Mouse (Mus musculus) spleen, postnatal 14 days (tissue): Measurements from ENCODE around the gene Actn1.

Experiments
- DNase-seq, 2 experiments: peaks; one replicate each; pipeline ENCODE4 v3.0.0; 2021 to 2022; ENCODE audit warnings: low spot score in 2 of 2

Actn1 gene

DNA sequence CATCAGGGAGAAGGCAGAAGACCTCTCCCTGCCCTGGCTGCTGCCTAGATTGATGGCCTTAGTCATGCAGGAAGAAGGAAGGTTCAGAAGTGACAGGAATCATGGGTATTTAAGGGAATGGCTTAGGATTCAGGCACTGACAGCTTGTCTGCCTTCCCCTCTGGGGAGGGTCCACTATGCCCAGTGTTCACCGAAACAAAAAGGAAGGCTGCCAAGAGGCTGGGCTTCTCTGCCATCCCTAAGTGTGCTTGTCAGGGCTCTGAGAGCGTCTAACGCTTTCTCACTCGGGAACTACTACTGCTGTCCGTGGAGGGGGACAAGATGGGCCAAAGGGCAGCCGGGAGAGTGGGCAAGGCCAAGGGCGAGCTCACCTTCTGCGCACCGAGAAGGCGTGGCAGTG, 69.3 kb downstream of the Actn1 start:
- DNase-seq: no peak

- DNase-seq: no peak
Observed at GRCm38 (mm10) chr12:80184041-80184440, 76.1 kb downstream of the Actn1 start.

DNA sequence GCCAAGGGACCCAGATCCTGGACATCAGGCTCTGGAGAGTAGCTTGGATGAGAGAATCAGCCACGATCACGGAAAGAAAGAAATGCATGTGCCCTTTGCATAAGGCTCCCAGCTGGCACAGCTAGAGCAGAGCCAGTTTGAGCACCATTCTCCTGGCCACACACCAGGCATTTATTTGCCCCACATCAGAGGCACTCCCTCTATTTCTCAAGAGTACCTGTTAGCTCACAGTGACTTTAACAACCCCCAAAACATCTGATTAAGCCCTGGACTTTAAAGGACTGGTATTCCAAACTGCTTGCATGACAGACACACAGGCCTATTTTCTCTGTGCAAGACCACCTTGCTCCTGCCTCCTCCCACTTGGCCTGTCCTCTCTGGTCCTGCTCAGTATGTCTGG, 78.3 kb downstream of the Actn1 start:
- no peak for DNase-seq

DNA sequence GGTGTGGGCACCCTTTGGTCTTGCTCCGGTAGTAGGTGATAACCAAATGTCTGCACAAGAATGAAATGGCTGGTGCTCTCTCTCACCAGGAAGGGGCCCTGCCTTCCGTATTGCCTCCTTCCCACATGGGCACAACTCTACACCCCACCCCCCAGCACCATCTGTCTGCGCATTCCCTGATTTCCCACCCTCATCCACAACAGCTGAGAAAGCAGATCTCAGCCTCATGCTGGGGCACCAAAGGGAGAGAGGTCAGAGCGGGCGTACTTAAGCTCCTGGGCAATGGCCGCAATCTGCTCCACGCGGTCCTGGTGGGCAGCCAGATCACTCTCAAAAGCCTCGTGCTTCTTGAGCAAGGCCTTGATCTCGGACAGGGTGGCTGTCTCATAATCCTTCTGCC, 82.1 kb downstream of the Actn1 start:
- no peak for DNase-seq

DNA sequence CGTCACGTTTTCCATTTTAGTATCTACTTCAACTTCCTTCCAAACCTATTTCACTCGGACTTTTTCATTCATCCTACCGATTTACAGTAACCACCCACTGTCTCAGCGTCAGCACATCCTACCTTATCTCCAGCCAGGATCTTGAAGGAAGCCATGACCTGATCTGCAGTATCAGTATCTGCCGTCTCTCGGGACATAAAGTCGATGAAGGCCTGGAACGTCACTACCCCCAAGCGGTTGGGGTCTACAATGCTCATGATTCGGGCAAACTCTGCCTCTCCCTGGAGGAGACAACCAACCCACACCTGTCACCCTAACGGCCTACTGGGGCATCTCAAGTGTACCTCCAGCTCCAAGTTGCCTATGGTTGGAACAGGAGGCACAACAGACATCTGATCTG, 91.4 kb downstream of the Actn1 start:
- DNase-seq: no peak

GRCm38 (mm10) chr12:80168178-80168686, 91.9 kb downstream of the Actn1 start:
- peak; percentile 51 to 59 for DNase-seq

DNA sequence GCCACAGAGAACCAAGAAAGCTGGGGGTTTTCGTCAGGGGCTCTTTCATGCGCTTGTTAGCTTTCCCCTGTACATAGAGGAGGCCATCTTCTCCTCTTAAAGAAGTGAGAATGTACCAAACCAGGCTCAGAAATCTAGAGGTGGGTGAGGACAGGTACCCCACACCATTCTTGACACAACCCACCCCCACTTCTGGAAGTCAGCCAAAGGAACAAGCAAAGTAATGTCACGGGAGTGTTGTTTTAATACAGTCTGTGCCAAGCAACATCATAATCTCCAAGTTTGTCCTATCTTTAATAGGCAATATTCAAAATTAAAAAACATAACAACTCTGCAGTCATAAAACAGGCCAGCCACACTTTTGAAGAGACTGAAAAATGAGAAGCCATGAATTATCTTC, 92.8 kb downstream of the Actn1 start:
- DNase-seq: no peak

- no peak for DNase-seq
Observed at GRCm38 (mm10) chr12:80166651-80167050, 93.5 kb downstream of the Actn1 start.

DNA sequence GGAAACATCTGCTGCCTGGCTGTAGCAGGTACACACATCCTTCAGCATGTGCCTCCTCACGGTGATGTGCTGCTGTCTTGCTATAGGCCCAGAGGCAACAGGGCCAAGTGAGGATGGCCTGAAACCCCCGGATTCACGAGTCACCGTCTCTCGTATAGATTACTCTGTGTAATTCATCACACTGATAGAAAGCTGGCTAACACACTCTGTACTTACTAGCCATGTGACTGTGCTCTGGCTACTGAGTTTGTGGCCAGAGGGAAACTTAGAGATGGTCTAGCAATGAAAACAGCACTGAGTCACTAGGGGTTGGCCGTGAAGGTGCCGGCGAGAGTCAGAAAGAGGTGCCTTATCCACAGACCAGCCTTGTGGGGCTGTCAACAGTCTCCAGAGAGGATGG, 95.6 kb downstream of the Actn1 start:
- no peak for DNase-seq

DNA sequence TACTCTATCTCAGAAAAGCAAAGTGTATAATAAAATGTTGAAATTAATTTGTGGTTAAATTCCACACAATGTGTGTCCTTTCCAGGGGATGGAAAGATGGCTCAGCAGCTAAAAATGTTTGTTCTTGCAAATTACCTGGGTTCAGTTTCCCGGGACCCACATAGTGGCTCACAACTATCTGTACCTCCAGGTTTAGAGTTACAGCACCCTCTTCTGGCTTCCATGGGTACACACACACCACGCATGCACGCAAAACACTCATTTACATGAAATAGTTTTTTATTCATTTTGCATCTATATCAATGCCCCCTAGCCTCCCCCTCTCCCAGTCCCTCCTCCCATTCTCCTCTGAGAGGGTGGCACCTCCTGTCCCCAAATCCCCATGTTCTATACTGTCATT, 97.7 kb downstream of the Actn1 start:
- no peak for DNase-seq

GRCm38 (mm10) chr12:80157675-80158074, 102.5 kb downstream of the Actn1 start:
- no peak for DNase-seq

- DNase-seq: peak in 1 of 2 experiments; percentile 49
Observed at GRCm38 (mm10) chr12:80153687-80154326, 106.4 kb downstream of the Actn1 start.

DNA sequence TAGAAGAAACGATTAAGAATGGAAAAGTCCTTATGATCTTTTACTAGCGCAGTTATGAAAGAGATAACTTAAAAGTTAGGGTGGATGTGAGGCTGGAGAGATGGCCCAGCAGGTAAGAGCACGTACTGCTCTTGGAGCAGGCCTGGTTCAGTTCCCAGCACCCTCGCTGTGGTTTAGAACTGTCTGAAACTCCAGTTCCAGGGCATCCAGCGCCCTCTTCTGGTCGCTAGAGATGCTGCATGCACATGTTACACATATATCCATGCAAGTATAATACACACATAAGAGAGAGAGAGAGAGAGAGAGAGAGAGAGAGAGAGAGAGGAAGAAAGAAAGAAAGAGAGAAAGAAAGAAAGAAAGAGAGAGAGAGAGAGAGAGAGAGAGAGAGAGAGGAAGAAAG, 107.1 kb downstream of the Actn1 start:
- no peak for DNase-seq

GRCm38 (mm10) chr12:80151821-80152220, 108.3 kb downstream of the Actn1 start:
- no peak for DNase-seq

- DNase-seq: no peak
Observed at GRCm38 (mm10) chr12:80150624-80151023, 109.5 kb downstream of the Actn1 start.

DNA sequence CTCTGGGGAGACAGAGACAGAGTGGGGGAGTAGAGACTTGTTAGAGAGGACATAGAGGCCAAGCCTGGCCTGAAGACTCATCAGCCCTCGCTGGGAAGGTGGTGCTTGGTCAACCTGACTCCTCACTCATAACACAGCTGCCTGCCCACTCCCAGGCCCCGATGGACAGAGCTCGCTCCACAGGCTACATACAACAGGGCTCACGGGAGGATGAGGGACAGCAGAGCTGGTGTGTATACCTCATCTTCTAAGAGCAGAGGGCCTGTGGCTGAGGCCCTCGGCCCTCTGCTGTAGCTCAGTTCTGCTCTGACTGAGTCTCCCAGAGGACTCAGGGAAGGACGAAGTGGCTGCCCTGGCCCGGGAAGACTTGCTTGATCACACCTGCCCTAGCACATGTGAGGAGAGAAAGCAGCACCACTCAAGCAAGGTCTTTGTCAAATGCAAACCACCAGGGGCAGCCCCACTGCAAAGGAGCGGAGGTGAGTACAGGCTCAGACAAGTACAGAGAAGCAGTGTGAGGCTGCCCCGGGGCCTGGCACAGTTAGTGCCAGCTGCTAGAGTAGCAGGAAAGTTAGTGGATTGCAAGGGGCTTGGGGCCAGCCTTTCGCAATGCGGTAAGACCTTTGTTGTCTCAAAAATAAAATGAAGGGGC, 112.5 kb downstream of the Actn1 start:
- DNase-seq: no peak

DNA sequence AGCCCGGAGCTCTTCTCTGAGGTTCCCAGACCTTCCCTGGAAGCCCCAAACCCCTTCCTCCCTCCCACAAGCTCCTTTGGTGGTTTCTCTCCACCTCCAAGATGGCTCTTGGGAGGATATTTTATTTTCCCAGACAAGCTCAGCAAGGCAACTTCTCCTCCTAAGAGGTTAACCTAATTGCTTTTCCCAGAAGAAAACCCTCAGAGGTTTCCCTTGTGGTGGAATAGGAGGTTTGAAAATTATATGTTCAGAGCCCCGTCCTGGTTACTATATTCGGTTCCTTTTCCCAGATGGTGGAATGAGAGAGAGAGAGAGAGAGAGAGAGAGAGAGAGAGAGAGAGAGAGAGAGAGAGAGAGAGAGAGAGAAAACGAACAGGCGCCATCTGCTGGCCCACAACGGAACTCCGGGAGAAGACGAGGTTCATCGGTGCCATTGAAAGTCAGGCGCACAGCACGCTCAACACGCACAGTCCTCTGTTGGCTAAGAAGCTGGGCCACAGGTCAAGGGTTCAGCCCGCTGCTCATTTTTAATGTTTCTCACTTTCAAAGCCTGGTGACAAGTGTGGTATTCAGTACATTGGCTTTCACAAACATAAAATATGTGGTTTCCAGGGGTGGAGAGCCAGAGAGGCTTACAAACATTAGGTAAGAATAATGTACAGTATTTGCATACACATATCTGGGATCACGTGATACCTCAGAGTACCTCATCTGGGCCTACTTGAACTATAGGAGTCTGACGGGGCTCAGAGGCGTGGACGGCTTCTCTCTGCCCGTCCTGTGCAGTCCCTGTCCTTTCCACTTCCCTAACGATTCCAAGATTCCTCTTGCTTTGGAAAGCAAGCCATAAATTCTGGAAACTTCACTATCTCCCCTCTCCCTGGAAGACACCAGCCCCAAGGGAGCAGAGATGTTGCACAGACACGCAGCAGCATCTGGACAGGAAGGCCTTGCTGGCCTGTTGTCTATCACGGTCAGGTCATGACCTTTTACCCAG, 113.6 kb downstream of the Actn1 start:
- peak in 1 of 2 experiments; percentile 34 for DNase-seq

DNA sequence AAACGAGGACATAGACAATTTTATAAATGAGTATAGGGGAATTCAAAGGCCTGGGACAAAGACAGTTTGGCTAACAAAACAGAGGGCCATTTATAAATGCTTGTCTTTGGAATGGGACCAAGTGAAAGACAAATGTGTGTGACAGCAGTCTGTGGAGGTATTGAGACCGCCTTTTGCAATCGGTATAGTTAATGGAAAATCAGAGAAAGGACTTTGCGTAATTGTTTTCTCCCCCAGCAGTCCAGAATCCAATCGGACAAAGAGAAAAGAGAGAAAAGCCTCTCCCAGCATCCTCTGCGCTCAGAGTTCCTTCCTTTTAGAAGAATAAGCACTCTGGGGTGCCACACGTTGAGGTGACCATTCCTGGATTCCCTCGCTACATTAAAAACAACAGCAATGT, 114.8 kb downstream of the Actn1 start:
- DNase-seq: no peak

GRCm38 (mm10) chr12:80144846-80145245, 115.3 kb downstream of the Actn1 start:
- no peak for DNase-seq

GRCm38 (mm10) chr12:80141470-80141869, 118.7 kb downstream of the Actn1 start:
- DNase-seq: peak in 1 of 2 experiments; percentile 42

DNA sequence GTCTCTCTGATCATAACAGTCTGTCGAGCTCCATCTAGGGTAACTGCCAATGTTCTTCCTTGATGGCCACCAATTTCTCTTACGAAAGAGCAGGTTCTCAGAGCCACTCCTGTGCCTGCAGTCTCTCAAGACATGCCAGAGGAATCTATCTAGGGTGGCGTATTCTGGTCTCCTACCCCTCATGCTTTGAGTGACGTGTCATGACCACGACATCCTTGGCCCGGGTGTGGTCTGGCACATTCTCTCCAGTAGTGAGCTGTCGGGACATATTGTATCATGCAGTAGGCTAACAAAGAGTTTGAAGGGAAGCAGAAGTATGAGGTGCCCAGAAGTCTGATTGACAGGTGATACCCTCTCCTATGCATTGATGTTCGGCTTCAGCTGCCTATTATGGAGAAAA, 119.2 kb downstream of the Actn1 start:
- no peak for DNase-seq

DNA sequence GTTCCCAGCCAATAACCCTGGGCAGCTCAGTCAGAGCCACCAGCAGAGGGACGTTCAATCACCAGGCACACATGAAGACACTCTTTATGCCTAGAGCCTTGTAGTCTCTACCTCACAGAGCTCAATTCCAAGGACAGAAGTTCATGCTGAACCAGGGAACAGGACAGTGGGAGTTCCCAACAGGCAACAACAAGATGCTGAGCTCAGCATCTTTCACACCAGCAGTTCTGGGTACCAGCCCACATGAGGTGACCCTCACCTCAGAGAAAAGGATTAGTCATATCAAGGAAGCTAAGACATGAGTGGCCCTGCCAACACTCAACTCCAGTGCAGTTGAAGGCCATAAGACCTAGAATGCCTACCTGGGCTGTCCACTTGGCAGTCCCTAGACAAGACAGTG, 122.4 kb downstream of the Actn1 start:
- DNase-seq: no peak
